Mouse (Mus musculus): ENCODE results near the gene Phactr2.

DNA sequence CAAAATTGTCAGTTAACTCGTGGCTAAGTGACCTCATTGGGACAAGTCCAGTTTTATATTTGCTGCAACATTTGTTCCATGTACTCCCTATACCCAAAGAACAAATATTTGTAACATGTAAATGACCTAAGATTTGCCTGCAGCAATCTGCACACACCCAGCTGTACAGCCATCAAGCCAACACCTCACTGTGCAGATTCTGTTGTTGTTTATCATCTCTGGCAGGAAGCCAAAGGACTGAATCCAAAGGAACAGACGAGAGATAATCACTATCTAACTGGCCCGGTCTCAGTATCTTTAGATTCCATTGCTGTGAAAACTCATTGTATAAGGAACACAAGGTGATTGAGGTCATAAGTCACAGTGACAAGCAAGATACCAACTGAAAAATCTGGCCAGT lies 115.5 kb downstream of the Phactr2 start:
- TF ChIP-seq CTCF (IDR thresholded peaks at IDR 0.05; ENCODE audit: extremely low read depth, insufficient read depth, low read length) (no peak), POLR2A (IDR thresholded peaks at IDR 0.05; ENCODE audit: extremely low read depth, insufficient read depth, low read length) (no peak)

Measured in cortical plate, adult 2 months (tissue).